Mouse (Mus musculus): ENCODE data around the gene Nme7.

Gene Nme7

GRCm38 (mm10) chr1:164319542-164320140 lies 15.7 kb downstream of the Nme7 start:
- in situ Hi-C loops (cut with MseI, MboI) = no loop called here

GRCm38 (mm10) chr1:164320731-164321130 lies 16.8 kb downstream of the Nme7 start:
- in situ Hi-C loops (cut with MseI, MboI) = no loop called here

GRCm38 (mm10) chr1:164321408-164321807 lies 17.5 kb downstream of the Nme7 start:
- in situ Hi-C loops (cut with MseI, MboI) = no loop called here

- in situ Hi-C loops (cut with MseI, MboI) = no loop called here
Observed at GRCm38 (mm10) chr1:164322987-164323650, 19.2 kb downstream of the Nme7 start.

GRCm38 (mm10) chr1:164324221-164324620 lies 20.3 kb downstream of the Nme7 start:
- in situ Hi-C loops (cut with MseI, MboI) = no loop called here

- in situ Hi-C loops (cut with MseI, MboI) = no loop called here
Observed at GRCm38 (mm10) chr1:164324878-164325277, 21.0 kb downstream of the Nme7 start.

GRCm38 (mm10) chr1:164326600-164327155 lies 22.8 kb downstream of the Nme7 start:
- in situ Hi-C loops (cut with MseI, MboI) = no loop called here

GRCm38 (mm10) chr1:164327764-164328163 lies 23.8 kb downstream of the Nme7 start:
- in situ Hi-C loops (cut with MseI, MboI) = no loop called here

GRCm38 (mm10) chr1:164332559-164332958 lies 28.6 kb downstream of the Nme7 start:
- in situ Hi-C loops (cut with MseI, MboI) = no loop called here

GRCm38 (mm10) chr1:164335435-164335834 lies 31.5 kb downstream of the Nme7 start:
- in situ Hi-C loops (cut with MseI, MboI) = no loop called here

- in situ Hi-C loops (cut with MseI, MboI) = no loop called here
Observed at GRCm38 (mm10) chr1:164335846-164336245, 31.9 kb downstream of the Nme7 start.

GRCm38 (mm10) chr1:164342161-164342560 lies 38.2 kb downstream of the Nme7 start:
- in situ Hi-C loops (cut with MseI, MboI) = no loop called here

GRCm38 (mm10) chr1:164353443-164353842 lies 49.5 kb downstream of the Nme7 start:
- in situ Hi-C loops (cut with MseI, MboI) = no loop called here

GRCm38 (mm10) chr1:164357995-164358394 lies 54.1 kb downstream of the Nme7 start:
- in situ Hi-C loops (cut with MseI, MboI) = no loop called here

- in situ Hi-C loops (cut with MseI, MboI) = no loop called here
Observed at GRCm38 (mm10) chr1:164361997-164362396, 58.1 kb downstream of the Nme7 start.

GRCm38 (mm10) chr1:164366156-164367128 lies 62.5 kb downstream of the Nme7 start:
- in situ Hi-C loops (cut with MseI, MboI) = no loop called here

- in situ Hi-C loops (cut with MseI, MboI) = no loop called here
Observed at GRCm38 (mm10) chr1:164368152-164368551, 64.2 kb downstream of the Nme7 start.

- in situ Hi-C loops (cut with MseI, MboI) = no loop called here
Observed at GRCm38 (mm10) chr1:164369781-164370180, 65.9 kb downstream of the Nme7 start.

- in situ Hi-C loops (cut with MseI, MboI) = no loop called here
Observed at GRCm38 (mm10) chr1:164373029-164373428, 69.1 kb downstream of the Nme7 start.

- in situ Hi-C loops (cut with MseI, MboI) = no loop called here
Observed at GRCm38 (mm10) chr1:164374020-164374419, 70.1 kb downstream of the Nme7 start.

- in situ Hi-C loops (cut with MseI, MboI) = no loop called here
Observed at GRCm38 (mm10) chr1:164375626-164376025, 71.7 kb downstream of the Nme7 start.
